Mouse (Mus musculus) kidney, adult 11 months (tissue): ENCODE measurements at regions not wholly inside any gene's neighbourhood (a gene's known extent, or its start where the extent isn't known, plus 50 kb on each side); places are given as distances from the start of the nearest gene placed in this dataset.

ENCODE experiments used
- DNase-seq: peaks from one replicate; pipeline ENCODE4 v3.0.0; 2022

GRCm38 (mm10) chr14:61696290-61696842, 89.1 kb downstream of the Kcnrg start:
- DNase-seq: no peak

GRCm38 (mm10) chr14:61696886-61697554, 89.8 kb downstream of the Kcnrg start:
- DNase-seq: no peak

- no peak for DNase-seq
Measured at GRCm38 (mm10) chr14:61697704-61698103, 90.4 kb downstream of the Kcnrg start.

GRCm38 (mm10) chr14:61698358-61699055, 91.2 kb downstream of the Kcnrg start:
- DNase-seq: no peak

- DNase-seq: no peak
Measured at GRCm38 (mm10) chr14:61699638-61700037, 92.4 kb downstream of the Kcnrg start.

GRCm38 (mm10) chr14:61701131-61701530, 93.9 kb downstream of the Kcnrg start:
- DNase-seq: no peak

- no peak for DNase-seq
Measured at GRCm38 (mm10) chr14:61703916-61704315, 96.7 kb downstream of the Kcnrg start.

- no peak for DNase-seq
Measured at GRCm38 (mm10) chr14:61706984-61707383, 99.7 kb downstream of the Kcnrg start.

GRCm38 (mm10) chr14:61708331-61708730, 101.1 kb downstream of the Kcnrg start:
- DNase-seq: no peak

- DNase-seq: no peak
Measured at GRCm38 (mm10) chr14:61715746-61716145, 108.5 kb downstream of the Kcnrg start.

- no peak for DNase-seq
Measured at GRCm38 (mm10) chr14:61718392-61719124, 111.3 kb downstream of the Kcnrg start.

GRCm38 (mm10) chr14:61721302-61721701, 114.0 kb downstream of the Kcnrg start:
- DNase-seq: no peak

- DNase-seq: no peak
Measured at GRCm38 (mm10) chr14:61724942-61725341, 117.7 kb downstream of the Kcnrg start.

- no peak for DNase-seq
Measured at GRCm38 (mm10) chr14:61728562-61728961, 121.3 kb downstream of the Kcnrg start.

GRCm38 (mm10) chr14:61735541-61735940, 128.3 kb downstream of the Kcnrg start:
- no peak for DNase-seq

GRCm38 (mm10) chr14:61736384-61737322, 129.4 kb downstream of the Kcnrg start:
- no peak for DNase-seq

GRCm38 (mm10) chr14:61737504-61738040, 130.3 kb downstream of the Kcnrg start:
- peak; percentile 72 for DNase-seq

GRCm38 (mm10) chr14:61739453-61739852, 132.2 kb downstream of the Kcnrg start:
- no peak for DNase-seq

GRCm38 (mm10) chr14:61743855-61744408, 136.7 kb downstream of the Kcnrg start:
- DNase-seq: no peak

- DNase-seq: no peak
Measured at GRCm38 (mm10) chr14:61753421-61753820, 146.2 kb downstream of the Kcnrg start.

GRCm38 (mm10) chr14:61756651-61757050, 149.4 kb downstream of the Kcnrg start:
- no peak for DNase-seq
